Mouse (Mus musculus): ENCODE measurements around the gene Ncl. TPM values are rescaled to one million over a fixed set of nuclear protein-coding genes. Genes with fewer than 3 reads are reported as not detected.
"Not testable (repeated sequence)": the region's sequence is repeated elsewhere in the genome, so short reads cannot be mapped to it uniquely, and the experiment has no call there.

Gene Ncl
- total and polyA plus RNA-seq, 2 experiments: 4.6 to 24.3 TPM

- H3K9ac ChIP-seq (ENCODE audit: low read depth, low read length): no peak overlapping the region
- TF ChIP-seq POLR2A (IDR thresholded peaks at IDR 0.05; ENCODE audit: extremely low read depth, insufficient read depth, low read length): no peak
- TF ChIP-seq CTCF (IDR thresholded peaks at IDR 0.05; ENCODE audit: low read depth, low read length): no peak
- no peaks in the 10 kb centered on the region for H3K27me3 ChIP-seq (ENCODE audit: control insufficient read depth, insufficient read depth, low read length)
- WGBS: 66% methylated on average over 4 of the region's 4 CpGs
- no peaks in the 10 kb centered on the region for H3K79me2 ChIP-seq (ENCODE audit: control insufficient read depth, insufficient read depth, low read length)
- peaks cover 14% of the 10 kb centered on the region for H3K36me3 ChIP-seq (ENCODE audit: control insufficient read depth, insufficient read depth, low read length)
- no peaks in the 10 kb centered on the region for H3K4me1 ChIP-seq (ENCODE audit: control insufficient read depth, insufficient read depth, low read length)
- no peak overlapping the region for H3K4me3 ChIP-seq (ENCODE audit: insufficient read depth, low read depth, low read length)
- no peak for DNase-seq (ENCODE audit: extremely low read depth, low read depth, low spot score)
- H3K27ac ChIP-seq (replicated peaks; ENCODE audit: insufficient read depth, low read depth, low read length): no peak overlapping the region
These were observed 15.0 kb downstream of the Ncl start for GRCm38 (mm10) chr1:86343969-86344861.

DNA sequence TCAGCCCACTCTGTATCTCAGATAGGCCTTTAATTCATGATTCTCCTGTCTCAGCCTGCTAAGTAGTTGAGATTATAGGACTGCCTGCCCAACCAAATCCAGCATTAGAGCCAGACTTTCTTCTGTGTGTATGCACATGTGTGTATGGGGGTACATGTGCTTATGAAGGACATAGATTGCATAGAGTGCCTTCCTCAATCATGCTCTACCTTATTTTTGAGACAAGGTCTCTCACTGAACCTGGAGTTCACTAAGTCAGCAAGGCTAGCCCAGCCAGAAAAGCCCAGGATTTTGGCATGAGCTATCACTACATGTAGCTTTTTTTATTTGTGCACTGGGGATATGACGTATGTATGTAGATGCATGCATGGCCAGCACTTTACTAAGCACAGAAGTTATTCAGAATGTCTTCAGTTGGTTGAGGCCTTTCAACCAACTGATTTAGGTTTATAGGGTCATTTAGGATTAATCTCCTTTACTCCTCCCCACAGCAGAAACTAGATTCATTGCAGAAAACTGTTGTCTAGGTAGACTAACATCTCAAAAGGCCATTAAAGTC is 16.0 kb downstream of the Ncl start:
- TF ChIP-seq CTCF (IDR thresholded peaks at IDR 0.05; ENCODE audit: low read depth, low read length) (no peak), POLR2A (IDR thresholded peaks at IDR 0.05; ENCODE audit: extremely low read depth, insufficient read depth, low read length) (no peak)
- WGBS: 95% methylated on average over 1 of the region's 1 CpGs
- DNase-seq (ENCODE audit: extremely low read depth, low read depth, low spot score): no peak
- Histone ChIP-seq H3K27ac (replicated peaks; ENCODE audit: insufficient read depth, low read depth, low read length) (no peak overlapping the region), H3K4me1 (ENCODE audit: control insufficient read depth, insufficient read depth, low read length) (no peaks in the 10 kb centered on the region), H3K27me3 (ENCODE audit: control insufficient read depth, insufficient read depth, low read length) (no peaks in the 10 kb centered on the region), H3K36me3 (ENCODE audit: control insufficient read depth, insufficient read depth, low read length) (peaks cover 7% of the 10 kb centered on the region; the same call in 1 of the 2 replicates), H3K79me2 (ENCODE audit: control insufficient read depth, insufficient read depth, low read length) (no peaks in the 10 kb centered on the region), H3K9ac (ENCODE audit: low read depth, low read length) (no peak overlapping the region), H3K4me3 (ENCODE audit: insufficient read depth, low read depth, low read length) (no peak overlapping the region)

DNA sequence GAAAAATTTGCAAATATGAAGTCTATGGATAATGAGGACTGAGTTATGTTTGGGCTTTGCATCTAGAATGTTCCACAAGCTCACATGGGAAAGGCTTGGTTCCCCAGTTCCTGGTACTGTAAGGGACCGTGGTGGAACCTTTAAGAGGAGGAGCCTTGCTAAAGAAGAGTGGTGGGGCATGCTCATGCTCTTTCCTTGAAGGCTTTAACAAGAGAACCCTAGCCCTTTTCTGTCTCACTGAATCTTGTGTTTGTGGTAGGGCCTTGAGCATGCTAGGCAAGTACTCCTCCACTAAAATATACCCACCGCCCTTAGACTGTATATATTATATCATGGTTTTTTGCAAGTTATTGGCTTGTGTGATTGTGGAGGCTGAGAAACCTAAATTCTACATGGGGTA is 16.8 kb downstream of the Ncl start:
- Histone ChIP-seq H3K79me2 (ENCODE audit: control insufficient read depth, insufficient read depth, low read length) (no peaks in the 10 kb centered on the region), H3K27ac (replicated peaks; ENCODE audit: insufficient read depth, low read depth, low read length) (no peak overlapping the region), H3K4me1 (ENCODE audit: control insufficient read depth, insufficient read depth, low read length) (no peaks in the 10 kb centered on the region), H3K4me3 (ENCODE audit: insufficient read depth, low read depth, low read length) (no peak overlapping the region), H3K9ac (ENCODE audit: low read depth, low read length) (no peak overlapping the region), H3K36me3 (ENCODE audit: control insufficient read depth, insufficient read depth, low read length) (peaks cover 2% of the 10 kb centered on the region; the same call in 1 of the 2 replicates), H3K27me3 (ENCODE audit: control insufficient read depth, insufficient read depth, low read length) (no peaks in the 10 kb centered on the region)
- 94% methylated on average over 2 of the region's 2 CpGs for WGBS
- DNase-seq (ENCODE audit: extremely low read depth, low read depth, low spot score): no peak
- TF ChIP-seq CTCF (IDR thresholded peaks at IDR 0.05; ENCODE audit: low read depth, low read length): no peak
- no peak for TF ChIP-seq POLR2A (IDR thresholded peaks at IDR 0.05; ENCODE audit: extremely low read depth, insufficient read depth, low read length)

DNA sequence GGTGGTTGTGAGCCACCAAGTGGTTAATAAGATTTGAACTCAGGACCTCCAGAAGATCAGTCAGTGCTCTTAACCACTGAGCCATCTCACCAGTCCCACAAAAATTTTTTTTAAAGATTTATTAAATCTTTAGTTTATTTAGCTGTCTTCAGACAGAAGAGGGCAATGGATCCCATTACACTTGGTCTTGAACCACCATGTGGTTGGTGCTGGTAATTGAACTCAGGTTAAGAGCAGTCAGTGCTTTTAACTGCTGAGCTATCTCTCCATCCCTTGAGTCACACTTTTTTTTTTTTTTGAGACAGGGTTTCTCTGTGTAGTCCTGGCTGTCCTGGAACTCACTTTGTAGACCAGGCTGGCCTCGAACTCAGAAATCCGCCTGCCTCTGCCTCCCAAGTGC is 18.1 kb downstream of the Ncl start:
- H3K27me3 ChIP-seq (ENCODE audit: control insufficient read depth, insufficient read depth, low read length); H3K79me2 ChIP-seq (ENCODE audit: control insufficient read depth, insufficient read depth, low read length); H3K4me3 ChIP-seq (ENCODE audit: insufficient read depth, low read depth, low read length); DNase-seq (ENCODE audit: extremely low read depth, low read depth, low spot score); H3K9ac ChIP-seq (ENCODE audit: low read depth, low read length); H3K4me1 ChIP-seq (ENCODE audit: control insufficient read depth, insufficient read depth, low read length); H3K27ac ChIP-seq (replicated peaks; ENCODE audit: insufficient read depth, low read depth, low read length); H3K36me3 ChIP-seq (ENCODE audit: control insufficient read depth, insufficient read depth, low read length): not testable (repeated sequence)
- WGBS: 82% methylated on average over 2 of the region's 2 CpGs

GRCm38 (mm10) chr1:86339156-86339812 is 19.9 kb downstream of the Ncl start:
- DNase-seq (ENCODE audit: extremely low read depth, low read depth, low spot score): peak; percentile 67
- H3K9ac ChIP-seq (ENCODE audit: low read depth, low read length): no peak overlapping the region
- no peaks in the 10 kb centered on the region for H3K79me2 ChIP-seq (ENCODE audit: control insufficient read depth, insufficient read depth, low read length)
- no peak overlapping the region for H3K4me3 ChIP-seq (ENCODE audit: insufficient read depth, low read depth, low read length)
- TF ChIP-seq POLR2A (IDR thresholded peaks at IDR 0.05; ENCODE audit: extremely low read depth, insufficient read depth, low read length): no peak
- peak; percentile 78 for TF ChIP-seq CTCF (IDR thresholded peaks at IDR 0.05; ENCODE audit: low read depth, low read length)
- H3K27me3 ChIP-seq (ENCODE audit: control insufficient read depth, insufficient read depth, low read length): no peaks in the 10 kb centered on the region
- no peaks in the 10 kb centered on the region for H3K36me3 ChIP-seq (ENCODE audit: control insufficient read depth, insufficient read depth, low read length)
- H3K4me1 ChIP-seq (ENCODE audit: control insufficient read depth, insufficient read depth, low read length): no peaks in the 10 kb centered on the region
- WGBS: 33% methylated on average over 4 of the region's 4 CpGs
- H3K27ac ChIP-seq (replicated peaks; ENCODE audit: insufficient read depth, low read depth, low read length): no peak overlapping the region
